Mouse (Mus musculus) embryo, embryonic 10.5 days (tissue): Measurements from ENCODE around the gene 1700037H04Rik.

ENCODE experiments used
- DNase-seq: peaks from one replicate; pipeline ENCODE4 v3.0.0-alpha.2; 2015; ENCODE audit warnings: low spot score

1700037H04Rik gene

GRCm38 (mm10) chr2:131146193-131147042 lies 13.5 kb downstream of the 1700037H04Rik start:
- DNase-seq, result no peak

GRCm38 (mm10) chr2:131145536-131145935 lies 14.3 kb downstream of the 1700037H04Rik start:
- no peak for DNase-seq

- no peak for DNase-seq
Observed at GRCm38 (mm10) chr2:131145121-131145520, 14.8 kb downstream of the 1700037H04Rik start.

- DNase-seq, result no peak
Observed at GRCm38 (mm10) chr2:131143007-131143780, 16.7 kb downstream of the 1700037H04Rik start.

- DNase-seq, result peak; percentile 79
Observed at GRCm38 (mm10) chr2:131142592-131142991, 17.3 kb downstream of the 1700037H04Rik start.

GRCm38 (mm10) chr2:131141336-131141986 lies 18.4 kb downstream of the 1700037H04Rik start:
- DNase-seq, result no peak

- no peak for DNase-seq
Observed at GRCm38 (mm10) chr2:131140533-131140905, 19.4 kb downstream of the 1700037H04Rik start.

GRCm38 (mm10) chr2:131139886-131140532 lies 19.9 kb downstream of the 1700037H04Rik start:
- DNase-seq, result no peak

GRCm38 (mm10) chr2:131139287-131139686 lies 20.6 kb downstream of the 1700037H04Rik start:
- DNase-seq, result no peak

- DNase-seq, result no peak
Observed at GRCm38 (mm10) chr2:131138760-131139159, 21.1 kb downstream of the 1700037H04Rik start.

- no peak for DNase-seq
Observed at GRCm38 (mm10) chr2:131138296-131138695, 21.6 kb downstream of the 1700037H04Rik start.

- no peak for DNase-seq
Observed at GRCm38 (mm10) chr2:131135521-131136139, 24.3 kb downstream of the 1700037H04Rik start.

- DNase-seq, result no peak
Observed at GRCm38 (mm10) chr2:131134826-131135400, 25.0 kb downstream of the 1700037H04Rik start.

GRCm38 (mm10) chr2:131134381-131134780 lies 25.5 kb downstream of the 1700037H04Rik start:
- no peak for DNase-seq

- DNase-seq, result no peak
Observed at GRCm38 (mm10) chr2:131132930-131133547, 26.8 kb downstream of the 1700037H04Rik start, which contains the start of gene Gm11037. Gm11037 (plus strand) TSS chr2:131133497.

- DNase-seq, result no peak
Observed at GRCm38 (mm10) chr2:131132111-131132888, 27.6 kb downstream of the 1700037H04Rik start.

- DNase-seq, result no peak
Observed at GRCm38 (mm10) chr2:131130849-131131248, 29.0 kb downstream of the 1700037H04Rik start.

- DNase-seq, result no peak
Observed at GRCm38 (mm10) chr2:131129836-131130235, 30.0 kb downstream of the 1700037H04Rik start.

GRCm38 (mm10) chr2:131128636-131129157 lies 31.2 kb downstream of the 1700037H04Rik start:
- DNase-seq, result no peak

- no peak for DNase-seq
Observed at GRCm38 (mm10) chr2:131128211-131128610, 31.7 kb downstream of the 1700037H04Rik start.
